Mouse (Mus musculus) brain, embryonic 14.5 days (tissue): ENCODE data around the gene Hpca. TPM values are rescaled to one million over a fixed set of nuclear protein-coding genes. Genes with fewer than 3 reads are reported as not detected.

ENCODE experiments used
- DNase-seq: peaks from one replicate; pipeline ENCODE4 v3.0.0-alpha.2; 2011; ENCODE audit warnings: low read depth
- CTCF ChIP-seq: fragments of 200-500 bp; IDR thresholded peaks from 2 replicates; pipeline ENCODE4 v1.5.1; 2012; ENCODE audit warnings: inconsistent platforms, mild to moderate bottlenecking, moderate library complexity, borderline replicate concordance; ENCODE audit not compliant: insufficient read depth, insufficient read length; ENCODE audit errors: extremely low read depth
- POLR2A ChIP-seq: fragments of 200-500 bp; IDR thresholded peaks from 2 replicates; pipeline ENCODE4 v1.6.1; 2012; ENCODE audit warnings: mild to moderate bottlenecking, inconsistent platforms, borderline replicate concordance; ENCODE audit not compliant: poor library complexity, insufficient read depth, insufficient read length, severe bottlenecking; ENCODE audit errors: extremely low read depth
- polyA plus RNA-seq: library from polyadenylated mRNA; depleted of rRNA; stranded (reverse); fragments of >200 nt; gene quantifications from 2 replicates; pipeline ENCODE4 v1.2.3, GENCODE M21; 2012; rRNA removed

The Hpca gene
- polyA plus RNA-seq, result 50.3 and 57.2 TPM in 2 replicates

DNA sequence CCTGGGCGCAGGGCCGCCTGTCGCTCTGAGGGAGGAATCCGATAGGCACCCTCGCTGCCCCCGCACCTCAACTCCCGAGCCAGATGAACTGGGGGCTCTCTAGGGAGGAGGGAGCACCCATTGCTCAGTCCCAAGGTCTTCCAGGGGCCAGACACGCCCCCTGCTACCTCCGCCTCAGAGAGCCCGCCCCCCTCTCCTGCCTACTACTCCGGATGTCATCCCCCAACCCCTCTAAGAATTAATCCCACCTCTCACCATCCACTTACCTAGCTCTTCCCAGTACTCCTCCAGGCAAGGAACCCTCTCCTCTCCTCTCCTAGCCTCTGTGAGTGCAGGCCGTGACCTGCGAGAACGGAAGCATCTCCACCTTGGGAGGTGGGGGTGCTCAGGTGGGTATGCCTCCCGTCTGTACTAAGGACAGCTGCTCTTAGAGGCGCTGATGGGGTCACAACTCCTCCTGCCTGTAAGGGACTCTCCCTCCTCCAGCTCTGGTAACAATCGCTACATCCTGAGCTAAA is at the start of gene Hpca:
TSS of gene Hpca (minus strand) at position 468 of the 518 bp plus-strand sequence.
- TF ChIP-seq CTCF (no peak), POLR2A (no peak)
- no peak for DNase-seq

- TF ChIP-seq POLR2A (no peak), CTCF (no peak)
- DNase-seq, result no peak
Measured at GRCm38 (mm10) chr4:129161581-129162255, 39.9 kb upstream of the Hpca start.

GRCm38 (mm10) chr4:129161076-129161475 is 39.2 kb upstream of the Hpca start:
- DNase-seq, result no peak
- TF ChIP-seq POLR2A, result no peak
- no peak for TF ChIP-seq CTCF

GRCm38 (mm10) chr4:129158549-129158948 is 36.7 kb upstream of the Hpca start:
- TF ChIP-seq POLR2A, result no peak
- no peak for TF ChIP-seq CTCF
- DNase-seq, result no peak

DNA sequence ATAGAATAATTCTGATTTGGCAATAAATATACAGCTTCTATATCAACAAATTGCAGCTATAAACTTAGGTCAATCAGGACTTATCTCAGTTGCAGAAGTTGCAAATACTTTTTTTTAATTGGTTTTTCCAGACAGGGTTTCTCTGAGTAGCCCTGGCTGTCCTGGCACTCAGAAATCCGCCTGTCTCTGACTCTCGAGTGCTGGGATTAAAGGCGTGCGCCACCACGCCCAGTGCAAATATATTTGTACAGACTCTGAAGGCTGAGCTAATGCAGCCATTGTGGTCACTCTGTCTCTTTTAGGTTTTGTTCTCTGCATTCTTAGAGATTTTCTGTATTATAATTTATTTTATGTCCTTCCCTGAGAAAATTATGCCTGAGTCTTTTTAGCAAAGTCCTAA is 35.7 kb upstream of the Hpca start:
- no peak for DNase-seq
- TF ChIP-seq POLR2A (no peak), CTCF (no peak)

DNA sequence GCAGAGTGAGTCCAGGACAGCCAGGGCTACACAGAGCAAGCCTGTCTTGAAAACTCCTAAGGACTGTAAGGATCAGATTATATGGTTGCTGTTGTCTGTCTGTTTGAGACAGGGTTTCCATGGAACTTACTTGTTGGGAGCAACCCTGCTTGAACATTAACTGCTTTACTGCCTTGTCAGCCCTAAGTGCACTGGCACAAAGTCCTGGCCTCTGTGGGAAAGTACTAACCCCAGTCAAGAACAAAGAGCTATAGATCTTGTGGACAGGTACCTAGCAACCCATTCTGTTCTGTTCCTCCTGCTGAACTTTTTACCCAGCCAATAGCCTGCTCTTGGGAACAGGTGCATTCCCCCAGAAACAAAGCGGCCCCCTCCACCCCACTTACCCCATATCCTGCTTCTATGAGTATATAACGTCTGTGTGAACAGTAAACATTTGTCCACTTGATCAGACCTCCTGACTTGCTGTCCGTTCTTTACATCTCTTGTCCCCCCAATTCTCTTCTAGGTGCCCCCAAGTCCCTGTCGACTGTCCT is 29.5 kb upstream of the Hpca start:
- TF ChIP-seq POLR2A (no peak), CTCF (no peak)
- no peak for DNase-seq

- TF ChIP-seq CTCF (no peak), POLR2A (no peak)
- DNase-seq, result no peak
Measured at GRCm38 (mm10) chr4:129149321-129149720, 27.5 kb upstream of the Hpca start.

DNA sequence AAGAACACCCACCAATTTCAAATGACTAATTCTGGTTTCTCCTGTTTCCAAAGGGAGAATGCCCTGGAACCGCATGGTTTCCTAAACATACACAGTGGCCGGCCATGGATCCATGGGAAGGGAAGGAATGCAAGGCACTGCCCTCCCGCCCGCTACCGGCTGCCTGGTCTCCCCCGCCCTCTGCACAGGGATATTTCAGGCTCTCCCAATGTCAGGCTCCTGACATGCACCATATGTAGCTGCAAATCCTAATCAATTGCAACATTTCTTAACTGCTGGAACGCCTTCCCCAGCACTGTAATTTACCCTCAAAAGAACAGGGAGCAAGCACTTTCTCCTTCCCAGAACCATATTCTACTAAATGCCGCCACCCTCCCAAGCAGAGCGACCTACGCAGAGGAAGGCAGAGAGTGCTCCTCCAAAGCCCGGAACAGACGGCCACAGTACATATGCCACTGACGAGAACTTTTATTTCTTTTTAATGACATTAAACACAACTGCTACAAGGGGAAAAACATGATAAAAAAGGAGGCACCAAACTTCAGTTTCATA is 25.8 kb upstream of the Hpca start:
- DNase-seq, result no peak
- no peak for TF ChIP-seq CTCF
- TF ChIP-seq POLR2A, result no peak

- DNase-seq, result no peak
- no peak for TF ChIP-seq POLR2A
- TF ChIP-seq CTCF, result no peak
Measured at GRCm38 (mm10) chr4:129146392-129146791, 24.6 kb upstream of the Hpca start.

DNA sequence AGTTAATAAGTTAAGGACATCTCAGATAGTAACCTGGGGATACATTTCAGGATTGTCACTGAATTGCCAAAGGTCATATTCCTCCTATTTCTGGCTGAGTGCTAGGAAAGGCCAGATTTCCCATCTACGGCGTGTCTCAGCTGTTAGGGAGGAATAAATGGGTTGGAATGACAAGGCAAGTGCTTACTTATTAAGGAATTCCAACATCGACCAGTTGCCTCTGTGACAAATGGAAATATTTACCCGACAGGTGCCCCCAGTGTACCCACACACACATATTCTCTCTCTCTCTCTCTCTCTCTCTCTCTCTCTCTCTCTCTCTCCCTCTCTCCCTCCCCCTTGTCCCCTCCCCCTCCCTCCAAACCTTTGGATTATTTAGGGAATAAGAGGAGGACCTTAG is 24.1 kb upstream of the Hpca start:
- no peak for DNase-seq
- TF ChIP-seq POLR2A (no peak), CTCF (no peak)

DNA sequence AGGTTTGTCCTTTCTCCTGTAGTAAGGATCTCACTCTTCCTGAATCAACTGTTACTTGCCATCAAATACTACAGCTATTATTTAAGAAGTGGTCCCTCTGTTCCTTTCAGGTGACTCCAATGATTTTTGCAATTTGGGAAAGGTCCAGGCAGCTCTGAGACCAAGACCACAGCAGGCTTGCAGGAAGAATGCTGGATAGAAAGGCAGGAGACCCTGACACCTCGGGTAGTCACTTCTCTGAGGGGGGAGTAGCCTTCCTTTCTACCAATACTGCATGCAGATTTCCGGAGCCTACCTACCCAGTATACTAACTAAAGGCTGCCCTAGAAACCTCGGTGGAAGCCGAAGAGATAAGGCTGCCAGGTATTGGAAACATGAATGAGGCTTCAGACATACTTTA is 23.6 kb upstream of the Hpca start:
- no peak for DNase-seq
- no peak for TF ChIP-seq CTCF
- TF ChIP-seq POLR2A, result no peak

DNA sequence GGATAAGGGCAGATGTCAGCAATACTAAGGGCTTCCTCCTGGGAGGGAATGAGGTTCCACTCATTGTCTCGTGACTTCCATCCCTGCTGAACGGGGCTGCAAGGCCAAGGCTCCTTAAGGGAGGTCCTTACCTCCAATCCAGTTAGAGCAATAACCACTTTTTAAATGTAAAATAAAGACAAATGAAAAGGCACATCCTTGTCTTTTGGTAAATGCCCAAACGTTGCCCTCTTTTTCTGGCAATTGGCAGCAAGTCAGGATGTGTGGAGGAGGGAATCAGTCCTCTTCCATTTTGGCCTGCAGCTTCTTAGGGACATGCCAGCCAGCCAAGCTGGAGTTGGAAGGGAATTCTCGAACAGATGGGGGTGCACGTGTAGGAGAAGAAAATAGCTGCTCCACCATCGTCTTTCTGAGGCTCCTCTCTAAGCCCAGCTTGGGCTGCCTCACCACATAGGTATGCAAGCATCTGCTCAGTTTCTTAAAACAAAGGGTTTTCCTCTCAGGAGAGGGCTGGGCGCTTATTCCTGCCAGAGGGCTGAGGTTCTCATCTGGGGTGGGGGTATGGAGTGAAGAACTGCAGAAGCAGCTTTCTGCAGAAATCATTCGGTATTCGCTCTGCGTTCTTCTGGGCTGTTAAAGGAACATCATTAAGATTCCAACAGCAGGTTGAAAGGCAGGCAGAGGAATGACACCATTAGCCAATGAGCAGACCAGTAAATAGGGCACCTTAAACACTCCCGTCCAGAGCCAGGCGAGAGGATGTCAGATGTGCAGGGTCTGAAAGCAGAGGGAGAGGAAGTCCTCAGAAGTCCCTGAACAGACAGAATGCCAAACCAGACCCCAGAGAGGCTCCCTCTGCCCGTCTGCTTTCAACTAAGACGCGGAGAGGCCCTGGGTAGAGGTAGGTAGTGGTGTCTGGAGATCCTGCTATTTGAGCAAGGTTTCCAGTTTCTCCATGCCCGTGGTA is 22.8 kb upstream of the Hpca start:
- TF ChIP-seq CTCF (no peak), POLR2A (no peak)
- peak; percentile 89 for DNase-seq

DNA sequence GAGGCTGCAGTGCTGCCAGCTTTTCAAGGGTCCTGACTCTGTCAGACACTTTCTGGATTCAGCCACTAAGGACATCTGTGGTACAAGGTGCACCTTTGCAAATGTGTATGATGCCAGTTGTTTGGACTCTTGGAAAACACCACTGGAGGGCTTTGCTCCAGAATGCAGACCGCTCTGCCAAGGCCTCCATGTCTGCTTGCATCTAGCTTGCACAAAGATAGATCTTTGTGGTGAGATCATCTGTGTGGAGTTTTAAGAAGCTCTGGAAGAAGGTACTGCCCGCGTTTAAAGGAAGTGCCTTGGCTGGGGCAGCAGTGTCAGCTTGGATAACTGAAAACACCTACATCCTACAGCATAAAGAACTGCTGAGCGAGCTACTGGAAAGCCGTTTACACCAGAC is 21.7 kb upstream of the Hpca start:
- TF ChIP-seq CTCF (no peak), POLR2A (no peak)
- no peak for DNase-seq
